Mouse (Mus musculus) limb, embryonic 11.5 days (tissue): ENCODE data around the gene Fat3. TPM values are rescaled to one million over a fixed set of nuclear protein-coding genes. Genes with fewer than 3 reads are reported as not detected.
A peak's percentile ranks its signal among the peaks of the same experiment; 100 is the strongest.

ENCODE experiments used
- ATAC-seq: fragments of 200-750 bp; cut with Nextera tagmentation; 2 replicates; pipeline ENCODE4 v1.8.0; 2017; ENCODE audit warnings: low read depth; ENCODE audit not compliant: insufficient number of reproducible peaks, low FRiP score, low TSS enrichment
- DNase-seq: peaks from one replicate; pipeline ENCODE4 v3.0.0-alpha.2; 2015; ENCODE audit warnings: low spot score
- H3K27ac ChIP-seq: fragments of 300-500 bp; sonication (generic); replicated peaks from 2 replicates; pipeline ENCODE4 v1.5.1; 2014; ENCODE audit warnings: low read depth, mild to moderate bottlenecking, low read length
- H3K27me3 ChIP-seq: fragments of 300-500 bp; sonication (generic); 2 replicates; pipeline ENCODE4 v1.6.1; 2014; ENCODE audit warnings: mild to moderate bottlenecking, low read length, mixed read lengths; ENCODE audit not compliant: control insufficient read depth, insufficient read depth
- H3K36me3 ChIP-seq: fragments of 300-500 bp; sonication (generic); 2 replicates; pipeline ENCODE4 v1.6.1; 2014; ENCODE audit warnings: mild to moderate bottlenecking, low read length, moderate library complexity, mixed read lengths; ENCODE audit not compliant: control insufficient read depth, insufficient read depth
- H3K4me1 ChIP-seq: fragments of 300-500 bp; sonication (generic); 2 replicates; pipeline ENCODE4 v1.6.1; 2014; ENCODE audit warnings: low read length, mixed read lengths; ENCODE audit not compliant: control insufficient read depth, insufficient read depth
- H3K4me2 ChIP-seq: fragments of 300-500 bp; sonication (generic); 2 replicates; pipeline ENCODE4 v1.6.1; 2014; ENCODE audit warnings: low read depth, mild to moderate bottlenecking, moderate library complexity; ENCODE audit not compliant: severe bottlenecking
- H3K4me3 ChIP-seq: fragments of 300-500 bp; sonication (generic); 2 replicates; pipeline ENCODE4 v1.5.1; 2014; ENCODE audit warnings: low read depth, low read length
- H3K9ac ChIP-seq: fragments of 300-500 bp; sonication (generic); 2 replicates; pipeline ENCODE4 v1.6.1; 2014; ENCODE audit warnings: mild to moderate bottlenecking, low read length
- H3K9me3 ChIP-seq: fragments of 300-500 bp; sonication (generic); 2 replicates; pipeline ENCODE4 v1.6.1; 2016; ENCODE audit warnings: low read length; ENCODE audit not compliant: control insufficient read depth
- WGBS: fragments of 180-500 bp; shearing (Covaris S2); extraction: QIAGEN DNeasy Blood & Tissue Kit; methylation state at CpG from one replicate; pipeline ENCODE4 v1.1.7; 2014; 5-methylcytosine and 5-hydroxymethylcytosine counted together
- polyA plus RNA-seq: library from polyadenylated mRNA; unstranded; fragments of >200 nt; fragmentation: Nextera tagmentation; extraction: Ambion mirVana; gene quantifications from 2 replicates; pipeline ENCODE4 v1.2.1, GENCODE M21; 2014

The Fat3 gene
- 3.4 and 4.0 TPM in 2 replicates for polyA plus RNA-seq

DNA sequence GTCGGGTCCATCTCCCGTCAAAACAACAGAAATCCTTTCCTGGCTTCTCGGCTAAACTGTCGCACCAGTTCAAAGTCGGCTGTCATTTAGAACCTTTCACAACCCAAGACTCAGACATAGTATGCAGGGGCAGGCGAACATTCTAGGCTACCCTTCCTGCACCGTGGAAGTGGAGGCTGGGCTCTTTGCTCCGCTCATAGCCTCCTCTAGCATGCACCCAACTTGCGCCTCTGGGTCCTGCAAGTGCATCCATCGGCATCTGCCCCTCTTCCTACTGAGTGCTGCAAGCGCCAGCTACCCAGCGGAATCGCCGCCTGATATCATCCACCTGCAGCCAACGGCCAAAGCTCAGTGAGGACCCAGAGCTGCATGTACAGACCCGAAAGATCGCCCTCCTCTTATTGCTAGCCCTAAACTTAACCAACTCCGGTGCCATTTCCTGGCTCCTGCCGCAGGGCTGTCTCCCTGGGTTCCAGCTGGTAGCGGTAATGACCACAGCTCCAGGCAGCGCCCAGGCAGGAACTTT lies at the start of gene Fat3:
Gene Fat3 (minus strand): TSS at position 100 of the 526 bp plus-strand sequence.
- ATAC-seq (peak; percentile 12; the same call in 1 of the 2 replicates), DNase-seq (peak; percentile 68)
- Histone ChIP-seq H3K9me3 (no peaks in the 10 kb centered on the region), H3K9ac (peak within 1 kb of the TSS; percentile 70), H3K4me2 (peak within 1 kb of the TSS; percentile 87), H3K4me3 (peak within 1 kb of the TSS; percentile 60), H3K27ac (peak within 1 kb of the TSS; percentile 68; the same call in 1 of the 2 replicates), H3K4me1 (peaks cover 10% of the 10 kb centered on the region; the same call in 1 of the 2 replicates), H3K36me3 (no peaks in the 10 kb centered on the region), H3K27me3 (no peaks in the 10 kb centered on the region)
- WGBS = 1% methylated on average over 21 of the region's 21 CpGs

DNA sequence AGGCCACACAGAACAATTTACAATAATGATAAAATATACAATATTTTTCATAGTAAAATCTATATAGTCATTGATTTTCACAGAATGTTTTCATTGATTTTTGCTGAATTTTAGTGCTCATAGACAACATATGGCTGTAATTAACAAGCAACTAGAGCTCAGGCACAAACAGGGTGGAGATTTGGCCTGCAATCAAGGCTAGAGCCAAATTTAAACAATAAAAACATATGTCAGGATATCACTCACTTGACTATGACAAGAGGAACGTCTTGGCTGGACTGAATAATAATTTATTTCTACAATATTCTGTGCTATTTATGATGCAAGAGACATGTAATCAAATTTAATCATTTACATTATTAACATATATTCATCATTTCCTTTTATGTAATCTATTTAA lies 31.8 kb upstream of the Fat3 start:
- no peak for ATAC-seq
- Histone ChIP-seq H3K9me3 (no peaks in the 10 kb centered on the region), H3K9ac (no peak overlapping the region), H3K27ac (no peak overlapping the region), H3K36me3 (no peaks in the 10 kb centered on the region), H3K4me3 (no peak overlapping the region), H3K4me1 (no peaks in the 10 kb centered on the region), H3K27me3 (no peaks in the 10 kb centered on the region), H3K4me2 (no peak overlapping the region)
- no peak for DNase-seq
- WGBS = 20% methylated on average over 1 of the region's 1 CpGs

DNA sequence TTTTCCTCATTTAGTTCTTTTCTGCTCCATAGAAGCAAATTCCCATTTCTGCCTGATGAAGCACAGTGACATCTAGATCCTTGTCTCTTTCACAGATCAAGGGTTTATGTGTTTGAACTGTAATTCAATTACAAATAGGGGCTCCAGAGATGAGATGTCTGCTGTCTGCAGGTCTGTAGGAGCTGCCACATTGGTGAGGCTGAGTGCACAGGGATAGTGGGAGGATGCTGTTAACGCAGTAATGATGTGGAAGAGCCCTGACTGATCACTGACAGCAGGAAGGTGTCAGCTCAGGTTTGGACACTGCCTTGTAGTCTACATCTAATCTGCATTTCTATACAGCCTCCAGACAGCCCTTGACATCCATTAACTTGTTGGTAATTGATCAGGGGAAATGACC lies 16.5 kb upstream of the Fat3 start:
- H3K9ac ChIP-seq = no peak overlapping the region
- no peaks in the 10 kb centered on the region for H3K9me3 ChIP-seq
- no peak overlapping the region for H3K27ac ChIP-seq
- no peaks in the 10 kb centered on the region for H3K27me3 ChIP-seq
- no peak for DNase-seq
- no peak for ATAC-seq
- 70% methylated on average over 1 of the region's 1 CpGs for WGBS
- H3K4me3 ChIP-seq = no peak overlapping the region
- H3K4me2 ChIP-seq = no peak overlapping the region
- no peaks in the 10 kb centered on the region for H3K4me1 ChIP-seq
- H3K36me3 ChIP-seq = no peaks in the 10 kb centered on the region

DNA sequence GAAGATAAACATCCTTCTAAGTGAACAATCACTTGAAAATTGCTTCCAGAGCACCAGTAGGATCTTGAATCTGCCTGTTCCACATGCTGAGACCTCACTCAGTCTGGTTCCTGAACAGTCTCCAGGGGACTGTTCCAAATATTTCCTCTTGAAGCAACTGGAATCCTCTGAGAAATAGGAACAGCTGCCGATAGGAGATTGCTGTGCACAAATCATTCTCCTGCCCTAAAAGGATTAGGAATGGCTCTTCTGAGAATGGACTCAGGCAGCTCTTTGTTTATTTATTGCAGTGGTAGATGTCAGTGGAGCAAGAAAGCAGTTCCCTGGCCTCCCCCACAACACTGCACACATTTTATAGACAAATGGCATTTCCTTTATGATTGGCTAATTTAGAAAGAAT lies 10.9 kb upstream of the Fat3 start:
- Histone ChIP-seq H3K9ac (no peak overlapping the region), H3K4me1 (no peaks in the 10 kb centered on the region), H3K4me2 (no peak overlapping the region), H3K27me3 (no peaks in the 10 kb centered on the region), H3K9me3 (no peaks in the 10 kb centered on the region), H3K4me3 (no peak overlapping the region), H3K27ac (no peak overlapping the region), H3K36me3 (no peaks in the 10 kb centered on the region)
- no peak for DNase-seq
- WGBS = 38% methylated on average over 1 of the region's 1 CpGs
- ATAC-seq = no peak

DNA sequence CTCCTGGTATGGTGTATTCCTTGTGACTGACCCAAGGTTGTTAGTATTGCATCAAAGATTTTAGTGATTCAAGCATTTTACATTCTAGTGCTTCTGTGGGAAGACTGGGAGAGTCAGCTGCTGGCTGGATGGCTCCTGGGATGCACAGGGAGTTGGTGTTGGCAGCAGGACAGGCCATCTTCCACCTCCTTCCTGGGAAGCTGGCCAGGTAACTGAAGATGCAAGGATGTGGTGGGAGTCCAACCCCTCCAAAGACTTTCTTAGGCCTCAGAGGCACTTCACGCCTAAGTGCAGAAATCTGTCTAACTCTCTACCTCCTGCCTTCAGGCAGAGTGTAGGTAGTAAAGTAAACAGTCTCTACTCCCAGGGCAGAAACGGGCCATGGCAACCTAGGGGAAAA lies 2.7 kb upstream of the Fat3 start:
- Histone ChIP-seq H3K36me3 (no peaks in the 10 kb centered on the region), H3K9me3 (no peaks in the 10 kb centered on the region), H3K4me3 (no peak overlapping the region), H3K27ac (no peak overlapping the region), H3K4me2 (no peak overlapping the region), H3K4me1 (peaks cover 8% of the 10 kb centered on the region; the same call in 1 of the 2 replicates), H3K9ac (no peak overlapping the region), H3K27me3 (no peaks in the 10 kb centered on the region)
- DNase-seq (no peak), ATAC-seq (no peak)
- 52% methylated on average over 2 of the region's 2 CpGs for WGBS

DNA sequence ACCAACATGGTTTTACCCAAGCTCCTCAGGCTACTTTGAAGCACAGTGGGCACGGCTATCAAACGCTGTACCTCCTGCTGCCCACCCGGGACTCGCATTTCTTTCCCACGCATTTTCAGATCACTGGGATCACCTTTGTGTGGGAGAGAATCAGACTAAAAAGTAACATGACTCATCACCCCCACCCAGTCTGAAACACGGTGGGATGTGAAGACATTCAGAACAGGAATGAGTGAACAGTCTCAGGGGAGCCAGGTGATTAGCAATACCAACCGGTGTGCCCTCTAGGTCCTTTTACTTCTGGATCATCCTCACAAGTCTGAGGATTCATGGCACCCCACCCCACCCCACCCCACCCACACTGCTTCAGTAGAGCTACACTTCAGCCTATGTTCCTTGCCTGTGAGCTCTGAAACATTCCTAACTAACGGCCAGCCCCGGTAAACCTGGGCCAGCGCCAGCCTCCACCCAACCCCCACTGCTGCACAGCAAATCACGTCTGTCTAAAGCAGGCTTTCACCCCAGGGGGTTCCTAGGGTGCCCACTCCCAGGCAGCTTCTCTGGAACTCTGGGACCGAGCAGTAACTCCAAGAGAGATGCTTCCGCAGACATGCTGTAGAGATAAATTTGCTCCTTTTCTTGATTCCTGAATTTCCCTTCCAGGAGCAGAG lies 1.7 kb upstream of the Fat3 start:
- WGBS = 7% methylated on average over 13 of the region's 13 CpGs
- Histone ChIP-seq H3K4me1 (peaks cover 10% of the 10 kb centered on the region; the same call in 1 of the 2 replicates), H3K4me3 (peak overlapping the region; percentile 60), H3K27ac (no peak overlapping the region), H3K9ac (no peak overlapping the region; the same call in 1 of the 2 replicates), H3K27me3 (no peaks in the 10 kb centered on the region), H3K36me3 (no peaks in the 10 kb centered on the region), H3K4me2 (peak overlapping the region; percentile 87), H3K9me3 (no peaks in the 10 kb centered on the region)
- ATAC-seq (no peak), DNase-seq (peak; percentile 54)

DNA sequence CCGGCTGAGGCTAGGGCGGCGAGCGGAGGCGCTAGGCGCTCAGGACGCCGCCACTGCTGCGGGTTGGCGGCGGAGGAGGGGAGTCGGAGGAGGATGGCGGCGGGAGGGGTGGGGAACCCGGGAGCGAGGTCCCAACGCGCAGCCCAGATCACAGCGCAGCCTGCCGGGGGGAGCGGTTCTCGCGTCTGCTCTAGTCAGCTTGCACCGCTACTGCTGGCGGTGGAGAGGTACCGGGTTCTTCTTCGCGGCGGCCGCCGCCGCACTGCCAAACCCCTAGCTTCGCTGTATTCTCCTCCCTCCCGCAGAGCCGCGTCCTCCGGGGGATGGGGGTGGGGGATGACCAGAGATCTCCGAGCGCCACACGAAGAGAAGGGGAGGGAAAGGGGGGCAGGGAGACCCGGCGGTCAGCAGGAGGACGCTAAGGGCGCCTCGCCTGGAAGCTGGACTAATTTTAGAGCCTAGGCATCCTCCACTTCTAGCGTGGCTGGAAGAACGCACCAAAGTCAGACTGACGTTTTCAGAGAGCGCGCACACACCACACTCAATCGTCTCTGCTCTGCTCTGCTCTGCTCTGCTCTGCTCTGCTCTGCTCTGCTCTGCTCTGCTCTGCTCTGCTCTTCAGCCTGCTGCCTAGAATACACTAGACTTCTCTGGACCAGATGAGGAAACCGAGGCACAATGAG lies 1.0 kb upstream of the Fat3 start:
- Histone ChIP-seq H3K27ac (no peak overlapping the region), H3K9me3 (no peaks in the 10 kb centered on the region), H3K4me2 (peak overlapping the region; percentile 87), H3K36me3 (no peaks in the 10 kb centered on the region), H3K9ac (peak overlapping the region; percentile 70), H3K4me3 (peak overlapping the region; percentile 60), H3K27me3 (no peaks in the 10 kb centered on the region), H3K4me1 (peaks cover 10% of the 10 kb centered on the region; the same call in 1 of the 2 replicates)
- ATAC-seq = peak; percentile 46
- WGBS = 3% methylated on average over 49 of the region's 52 CpGs
- peak; percentile 81 for DNase-seq

DNA sequence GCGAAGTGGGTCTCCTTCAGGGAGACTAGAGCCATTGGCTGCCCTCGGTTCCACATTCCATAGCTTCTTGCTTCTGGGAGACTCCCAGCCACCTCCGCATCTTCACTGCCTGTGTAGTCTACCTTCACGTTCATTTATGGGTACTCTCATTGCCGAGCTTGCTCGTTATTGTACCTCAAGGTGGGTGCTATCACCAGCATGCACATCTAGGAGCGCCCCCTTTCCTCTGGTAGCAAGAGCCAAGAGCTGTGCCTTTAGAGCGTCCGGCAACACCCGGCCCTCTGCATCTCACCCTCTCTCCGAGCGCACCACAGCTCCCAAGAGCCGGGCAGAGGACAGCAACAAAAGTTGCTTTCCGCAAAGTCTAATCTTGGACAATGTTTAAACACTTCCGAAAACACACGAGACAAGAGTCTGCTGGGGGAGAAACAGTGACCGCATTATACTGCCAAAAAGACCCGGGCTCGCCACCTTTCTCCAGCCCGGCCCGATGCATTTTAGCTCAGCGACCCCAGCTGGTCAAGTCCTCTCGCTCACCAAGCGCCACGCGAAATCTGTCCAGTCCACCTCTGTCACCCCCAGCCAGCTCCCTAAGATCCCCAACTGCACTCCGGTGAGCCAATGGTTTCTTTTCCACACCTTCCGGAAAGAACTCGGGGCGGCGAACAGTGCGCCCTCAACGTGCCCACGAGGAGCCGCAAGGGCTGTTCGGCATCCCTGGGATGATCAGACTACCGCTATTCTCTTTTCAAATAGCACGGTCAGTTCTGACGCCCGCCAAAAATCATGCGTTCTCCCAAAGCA lies 501 bp downstream of the Fat3 start:
- no peaks in the 10 kb centered on the region for H3K36me3 ChIP-seq
- peak overlapping the region; percentile 70 for H3K9ac ChIP-seq
- DNase-seq = peak; percentile 78
- H3K27me3 ChIP-seq = no peaks in the 10 kb centered on the region
- no peaks in the 10 kb centered on the region for H3K9me3 ChIP-seq
- peak overlapping the region; percentile 60 for H3K4me3 ChIP-seq
- peak; percentile 63 for ATAC-seq
- peaks cover 10% of the 10 kb centered on the region; the same call in 1 of the 2 replicates for H3K4me1 ChIP-seq
- H3K27ac ChIP-seq = peak overlapping the region; percentile 68; the same call in 1 of the 2 replicates
- under 1% methylated on average over 41 of the region's 41 CpGs for WGBS
- peak overlapping the region; percentile 87 for H3K4me2 ChIP-seq
